Mouse (Mus musculus): ENCODE results near the gene Akr1b8.

DNA sequence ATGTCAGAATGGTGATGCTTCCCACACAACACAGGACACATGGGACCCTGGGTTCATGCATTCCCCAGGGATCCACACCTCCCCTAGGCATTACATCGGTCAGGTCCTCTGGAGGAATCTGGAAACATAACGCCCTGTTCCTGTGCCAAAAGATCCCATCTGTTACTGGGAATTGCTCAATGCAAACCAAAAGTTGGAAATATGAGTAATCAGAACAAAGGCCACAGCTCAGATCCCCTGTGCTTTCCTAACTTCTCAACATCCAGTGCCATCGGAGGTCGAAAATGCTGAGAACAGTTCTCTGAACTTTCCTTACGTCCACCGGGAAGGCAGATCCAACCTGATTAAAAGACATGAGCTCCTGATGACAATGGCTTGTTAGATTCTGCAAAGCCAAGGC, 10.5 kb upstream of the Akr1b8 start:
- TF ChIP-seq CTCF (IDR thresholded peaks at IDR 0.05; ENCODE audit: extremely low read depth, insufficient read depth, low read length) (no peak), POLR2A (IDR thresholded peaks at IDR 0.05; ENCODE audit: extremely low read depth, insufficient read depth, low read length) (no peak)
